Mouse (Mus musculus): ENCODE results near the gene Pla2g6. TPM values are rescaled to one million over a fixed set of nuclear protein-coding genes. Genes with fewer than 3 reads are reported as not detected.

Pla2g6 gene
- total and polyA plus RNA-seq, 3 experiments = 9.3 to 20.9 (median 14.8) TPM

DNA sequence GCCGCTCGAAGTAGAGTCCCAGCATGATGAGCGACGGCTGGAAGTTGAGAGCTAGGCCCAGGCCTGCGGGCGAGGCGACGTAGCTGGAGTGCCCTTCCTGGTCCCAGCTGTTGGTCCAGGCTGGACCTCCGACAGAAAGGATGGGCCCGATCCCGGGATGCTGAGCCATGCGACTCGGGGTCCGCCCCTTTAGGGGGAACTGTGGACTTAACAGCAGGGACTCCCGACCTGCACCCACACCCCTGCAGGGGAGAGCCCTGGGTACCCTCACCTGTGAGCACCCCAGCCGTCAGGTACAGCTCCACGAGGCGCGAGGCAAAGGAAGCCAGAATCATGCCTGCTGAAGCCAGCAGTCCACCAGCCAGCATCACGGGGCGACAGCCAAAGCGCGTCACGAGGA lies 75.6 kb downstream of the Pla2g6 start:
- no peak for TF ChIP-seq GABPA (IDR thresholded peaks at IDR 0.05; ENCODE audit: insufficient replicate concordance, low read depth, low read length)
- no peak for TF ChIP-seq UBTF (IDR thresholded peaks at IDR 0.05; ENCODE audit: low read depth, low read length)
- TF ChIP-seq ETS1 (conservative IDR thresholded peaks at IDR 0.05; ENCODE audit: low read depth, low read length) = no peak
- TF ChIP-seq NRF1 (IDR thresholded peaks at IDR 0.05; ENCODE audit: low read depth, low read length) = no peak
- TF ChIP-seq HCFC1 (IDR thresholded peaks at IDR 0.05; ENCODE audit: low read depth, low read length) = no peak
- no peak for DNase-seq (ENCODE audit: extremely low read depth)
- dilution Hi-C loops (cut with MboI; ENCODE audit: extremely low pct_ligation_motif_present, extremely low pct_unique_long_range_greater_than_20kb, low sequenced_read_pairs) (no loop called here), in situ Hi-C loops (cut with MboI; ENCODE audit: low pct_ligation_motif_present, low pct_unique_long_range_greater_than_20kb, low sequenced_read_pairs) (no loop called here)
- Histone ChIP-seq H3K36me3 (replicated peaks in 1 of 2; ENCODE audit: control insufficient read depth in 1 of 2, insufficient read depth in 1 of 2, low read length in 1 of 2) (peaks cover 23 to 57% of the 10 kb centered on the region in 2 experiments), H3K27me3 (replicated peaks) (peaks cover 5% of the 10 kb centered on the region), H3K4me2 (ENCODE audit: insufficient read depth, low read depth, poor library complexity, severe bottlenecking) (no peak overlapping the region), H3K4me1 (ENCODE audit: control insufficient read depth in 1 of 2, insufficient read depth in 2 of 2) (no peaks in the 10 kb centered on the region), H3K27ac (ENCODE audit: insufficient read depth, low read depth) (no peak overlapping the region), H3K79me2 (replicated peaks; ENCODE audit: control insufficient read depth, extremely low read depth, insufficient read depth, poor library complexity, severe bottlenecking) (no peaks in the 10 kb centered on the region), H3K9me3 (replicated peaks; ENCODE audit: low read length) (no peaks in the 10 kb centered on the region), H3K4me3 (replicated peaks in 1 of 3; ENCODE audit: low read depth in 2 of 3, low read length in 2 of 3, poor library complexity in 1 of 3) (no peak overlapping the region), H3K9ac (ENCODE audit: insufficient read depth, low read depth) (no peak overlapping the region)

- Histone ChIP-seq H3K36me3 (replicated peaks in 1 of 2; ENCODE audit: control insufficient read depth in 1 of 2, insufficient read depth in 1 of 2, low read length in 1 of 2) (peaks cover 27 to 62% of the 10 kb centered on the region in 2 experiments), H3K27me3 (replicated peaks) (peaks cover 5% of the 10 kb centered on the region), H3K9me3 (replicated peaks; ENCODE audit: low read length) (no peaks in the 10 kb centered on the region), H3K9ac (ENCODE audit: insufficient read depth, low read depth) (no peak overlapping the region), H3K27ac (ENCODE audit: insufficient read depth, low read depth) (no peak overlapping the region), H3K4me2 (ENCODE audit: insufficient read depth, low read depth, poor library complexity, severe bottlenecking) (no peak overlapping the region), H3K79me2 (replicated peaks; ENCODE audit: control insufficient read depth, extremely low read depth, insufficient read depth, poor library complexity, severe bottlenecking) (no peaks in the 10 kb centered on the region), H3K4me1 (ENCODE audit: control insufficient read depth in 1 of 2, insufficient read depth in 2 of 2) (no peaks in the 10 kb centered on the region), H3K4me3 (replicated peaks in 1 of 3; ENCODE audit: low read depth in 2 of 3, low read length in 2 of 3, poor library complexity in 1 of 3) (no peak overlapping the region)
- no peak for TF ChIP-seq NRF1 (IDR thresholded peaks at IDR 0.05; ENCODE audit: low read depth, low read length)
- TF ChIP-seq CHD1 (IDR thresholded peaks at IDR 0.05; ENCODE audit: low read depth, low read length) = no peak
- no peak for TF ChIP-seq MXI1 (IDR thresholded peaks at IDR 0.05; ENCODE audit: low read depth, low read length)
- TF ChIP-seq ZC3H11A (IDR thresholded peaks at IDR 0.05; ENCODE audit: low read depth, low read length) = no peak
- TF ChIP-seq E2F4 (IDR thresholded peaks at IDR 0.05; ENCODE audit: insufficient replicate concordance, low read depth, low read length) = no peak
- TF ChIP-seq POLR2AphosphoS2 (IDR thresholded peaks at IDR 0.05; ENCODE audit: low read depth, low read length) = no peak
- dilution Hi-C loops (cut with MboI; ENCODE audit: extremely low pct_ligation_motif_present, extremely low pct_unique_long_range_greater_than_20kb, low sequenced_read_pairs) = no loop called here
- DNase-seq (ENCODE audit: extremely low read depth) = no peak
- in situ Hi-C loops (cut with MboI; ENCODE audit: low pct_ligation_motif_present, low pct_unique_long_range_greater_than_20kb, low sequenced_read_pairs) = no loop called here
These were observed 76.3 kb downstream of the Pla2g6 start for GRCm38 (mm10) chr15:79251781-79252491.

DNA sequence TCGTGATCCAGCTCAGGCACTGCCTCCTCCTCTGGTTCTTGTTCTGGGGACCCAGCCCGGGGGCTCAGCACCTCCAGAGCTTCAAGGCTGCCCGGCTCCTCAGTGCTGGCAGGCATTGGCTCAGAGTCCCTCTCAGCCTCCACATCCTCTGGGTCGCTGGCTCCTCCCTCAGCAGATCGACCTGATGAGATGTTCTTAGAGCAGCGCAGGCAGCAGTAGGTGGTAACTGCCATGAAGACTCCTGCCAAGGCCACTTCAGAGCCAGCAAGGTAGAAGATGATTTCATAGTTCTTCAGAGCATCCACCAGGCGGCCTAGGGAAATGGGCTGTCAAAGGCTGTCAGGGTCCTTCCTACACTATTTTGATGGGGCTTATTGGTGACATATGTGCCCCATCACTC lies 77.0 kb downstream of the Pla2g6 start:
- Histone ChIP-seq H3K27ac (ENCODE audit: insufficient read depth, low read depth) (no peak overlapping the region), H3K36me3 (replicated peaks in 1 of 2; ENCODE audit: control insufficient read depth in 1 of 2, insufficient read depth in 1 of 2, low read length in 1 of 2) (peaks cover 34 to 70% of the 10 kb centered on the region in 2 experiments), H3K4me3 (replicated peaks in 1 of 3; ENCODE audit: low read depth in 2 of 3, low read length in 2 of 3, poor library complexity in 1 of 3) (no peak overlapping the region), H3K9ac (ENCODE audit: insufficient read depth, low read depth) (no peak overlapping the region), H3K27me3 (replicated peaks) (peaks cover 5% of the 10 kb centered on the region), H3K9me3 (replicated peaks; ENCODE audit: low read length) (no peaks in the 10 kb centered on the region), H3K79me2 (replicated peaks; ENCODE audit: control insufficient read depth, extremely low read depth, insufficient read depth, poor library complexity, severe bottlenecking) (no peaks in the 10 kb centered on the region), H3K4me1 (ENCODE audit: control insufficient read depth in 1 of 2, insufficient read depth in 2 of 2) (no peaks in the 10 kb centered on the region), H3K4me2 (ENCODE audit: insufficient read depth, low read depth, poor library complexity, severe bottlenecking) (no peak overlapping the region)
- dilution Hi-C loops (cut with MboI; ENCODE audit: extremely low pct_ligation_motif_present, extremely low pct_unique_long_range_greater_than_20kb, low sequenced_read_pairs) (no loop called here), in situ Hi-C loops (cut with MboI; ENCODE audit: low pct_ligation_motif_present, low pct_unique_long_range_greater_than_20kb, low sequenced_read_pairs) (no loop called here)
- TF ChIP-seq KAT2A (IDR thresholded peaks at IDR 0.05; ENCODE audit: insufficient replicate concordance, low read length) = no peak
- TF ChIP-seq HCFC1 (IDR thresholded peaks at IDR 0.05; ENCODE audit: low read depth, low read length) = no peak
- TF ChIP-seq TBP (conservative IDR thresholded peaks at IDR 0.05; ENCODE audit: low read depth, low read length) = no peak
- no peak for TF ChIP-seq POLR2A (IDR thresholded peaks at IDR 0.05; ENCODE audit: low read depth, low read length)
- no peak for TF ChIP-seq ELF1 (IDR thresholded peaks at IDR 0.05; ENCODE audit: low read depth, low read length)
- no peak for TF ChIP-seq MYC (IDR thresholded peaks at IDR 0.05; ENCODE audit: low read depth, low read length)
- TF ChIP-seq RCOR1 (conservative IDR thresholded peaks at IDR 0.05; ENCODE audit: low read depth, low read length) = no peak
- TF ChIP-seq RAD21 (IDR thresholded peaks at IDR 0.05; ENCODE audit: low read depth, low read length) = no peak
- TF ChIP-seq GABPA (IDR thresholded peaks at IDR 0.05; ENCODE audit: insufficient replicate concordance, low read depth, low read length) = no peak
- TF ChIP-seq MAFK (IDR thresholded peaks at IDR 0.05; ENCODE audit: insufficient replicate concordance, low read length) = no peak
- no peak for DNase-seq (ENCODE audit: extremely low read depth)
